Mouse (Mus musculus) left cerebral cortex, postnatal 4 days (tissue): ENCODE results near the gene Hnrnpll. TPM values are rescaled to one million over a fixed set of nuclear protein-coding genes. Genes with fewer than 3 reads are reported as not detected.

ENCODE experiments used
- total RNA-seq, 2 experiments: library from RNA; stranded (reverse); gene quantifications; 2 replicates each; pipeline ENCODE4 v1.2.3; 2021

Gene Hnrnpll
- total RNA-seq, 2 experiments from 2014 or later: 86.5 to 92.9 TPM

Other genes starting within 250 kb of the Hnrnpll start
- gene Atl2, start 166.2 kb downstream of the Hnrnpll start, total RNA-seq: 10 to 100 TPM; 61.0 to 67.1 TPM
- 1 to 10 TPM; 1.2 to 1.5 TPM for gene Galm, start 65.1 kb upstream of the Hnrnpll start, total RNA-seq
- gene Srsf7, start 145.0 kb upstream of the Hnrnpll start, total RNA-seq: 100 to 1,000 TPM; 179 to 182 TPM
- under 1 TPM in 1 of 2 experiments, not detected in 1; 0.28 TPM for gene Ttc39d, start 145.1 kb upstream of the Hnrnpll start, total RNA-seq
- gene Gemin6, start 162.1 kb upstream of the Hnrnpll start, total RNA-seq: 1 to 10 TPM; 6.8 to 8.4 TPM
- gene Morn2, start 227.9 kb upstream of the Hnrnpll start, total RNA-seq: 10 to 100 TPM; 13.6 to 18.2 TPM
- 100 to 1,000 TPM; 102 to 103 TPM for gene Dhx57, start 228.1 kb upstream of the Hnrnpll start, total RNA-seq
- gene Arhgef33, start 245.1 kb upstream of the Hnrnpll start, total RNA-seq: 1 to 10 TPM; 2.4 to 3.0 TPM